In the genomic region with DNA sequence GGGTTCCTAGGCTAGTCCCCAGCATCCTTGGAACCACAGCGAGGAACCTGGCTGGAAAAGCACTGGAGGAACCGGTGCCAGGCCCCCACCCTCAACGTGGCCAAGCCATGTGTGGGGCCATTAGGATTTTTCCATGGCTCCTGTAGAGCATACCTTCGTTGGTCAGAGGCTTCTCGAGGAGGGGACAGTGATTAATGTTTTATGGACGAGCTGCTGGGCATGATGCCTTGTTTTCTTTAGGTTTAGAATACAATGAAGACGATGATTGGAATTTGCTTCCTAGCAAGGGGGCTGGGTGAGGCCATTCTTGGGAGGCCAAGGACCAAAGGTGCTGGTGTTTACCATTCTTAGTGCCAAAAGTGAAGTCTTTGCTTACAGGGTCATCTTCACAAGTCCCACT, we compare ENCODE assay signal across 26 mouse cellular contexts. TPM values are rescaled to one million over a fixed set of nuclear protein-coding genes. Genes with fewer than 3 reads are reported as not detected.
A peak's percentile ranks its signal among the peaks of the same experiment; 100 is the strongest.
DNase-seq lines count a peak whose midpoint lies in the region; ATAC-seq and TF ChIP-seq lines count a peak whose summit lies in the region.
"Had no signal": no experiment of that assay in that cellular context is flagged by ENCODE, and none has a peak within 500 bp of the region (broad histone marks: within the 10 kb centered on the region; RNA-seq: fewer than 3 reads in every experiment).

No protein-coding gene starts in this region.

- H3K27me3 ChIP-seq in forebrain, embryonic 11.5 days (ENCODE audit: control insufficient read depth, insufficient read depth, low read length), result no peaks in the 10 kb centered on the region
- H3K27me3 ChIP-seq in forebrain, embryonic 12.5 days, result no peaks in the 10 kb centered on the region
- no peaks in the 10 kb centered on the region for H3K27me3 ChIP-seq in kidney, adult 2 months (replicated peaks; ENCODE audit: control insufficient read depth, insufficient read depth, low read length)
- no peaks in the 10 kb centered on the region for H3K27me3 ChIP-seq in kidney, embryonic 16.5 days (ENCODE audit: insufficient read depth, low read length)
- H3K27me3 ChIP-seq: forebrain, embryonic 15.5 days; heart, embryonic 15.5 days had no signal

- H3K4me1 ChIP-seq in forebrain, embryonic 11.5 days (replicated peaks; ENCODE audit: control insufficient read depth, insufficient read depth, low read length), result no peaks in the 10 kb centered on the region
- no peaks in the 10 kb centered on the region for H3K4me1 ChIP-seq in forebrain, embryonic 12.5 days
- 0 out of 2 replicates have a peak, but pooled peaks cover 3% of the 10 kb centered on the region for H3K4me1 ChIP-seq in kidney, adult 2 months (ENCODE audit: control insufficient read depth, insufficient read depth, low read length)
- no peaks in the 10 kb centered on the region for H3K4me1 ChIP-seq in kidney, embryonic 16.5 days (ENCODE audit: insufficient read depth, low read length)
- H3K4me1 ChIP-seq: forebrain, embryonic 15.5 days; heart, embryonic 15.5 days had no signal

- H3K4me3 ChIP-seq in forebrain, embryonic 11.5 days (ENCODE audit: low read depth, low read length), result no peak overlapping the region
- H3K4me3 ChIP-seq in forebrain, embryonic 12.5 days (replicated peaks), result no peak overlapping the region
- H3K4me3 ChIP-seq in kidney, adult 2 months (ENCODE audit: insufficient read depth, low read depth, low read length), result no peak overlapping the region
- H3K4me3 ChIP-seq in kidney, embryonic 16.5 days (ENCODE audit: low read length), result no peak overlapping the region
- H3K4me3 ChIP-seq: embryonic facial prominence, embryonic 10.5 days; forebrain, embryonic 15.5 days; heart, embryonic 15.5 days; hindbrain, embryonic 10.5 days had no signal

- no peak overlapping the region for H3K4me2 ChIP-seq in forebrain, embryonic 11.5 days (ENCODE audit: low read depth, low read length, severe bottlenecking)
- no peak overlapping the region for H3K4me2 ChIP-seq in forebrain, embryonic 12.5 days
- no peak overlapping the region for H3K4me2 ChIP-seq in kidney, embryonic 16.5 days (replicated peaks; ENCODE audit: low read depth, low read length)
- H3K4me2 ChIP-seq: forebrain, embryonic 15.5 days; heart, embryonic 11.5 days; heart, embryonic 15.5 days; hindbrain, embryonic 14.5 days had no signal

- no peaks in the 10 kb centered on the region for H3K36me3 ChIP-seq in forebrain, embryonic 11.5 days (ENCODE audit: control insufficient read depth, insufficient read depth, low read length)
- no peaks in the 10 kb centered on the region for H3K36me3 ChIP-seq in forebrain, embryonic 12.5 days (replicated peaks)
- no peaks in the 10 kb centered on the region for H3K36me3 ChIP-seq in kidney, adult 2 months (ENCODE audit: control insufficient read depth, insufficient read depth, low read length)
- no peaks in the 10 kb centered on the region for H3K36me3 ChIP-seq in kidney, embryonic 16.5 days (ENCODE audit: insufficient read depth, low read length)
- H3K36me3 ChIP-seq: embryonic facial prominence, embryonic 10.5 days; forebrain, embryonic 15.5 days; heart, embryonic 15.5 days; hindbrain, embryonic 10.5 days had no signal

- no peak for TF ChIP-seq POLR2A in kidney, adult 2 months (IDR thresholded peaks at IDR 0.05; ENCODE audit: low read depth, low read length)

- TF ChIP-seq CTCF in kidney, adult 2 months (conservative IDR thresholded peaks at IDR 0.05; ENCODE audit: insufficient read depth, insufficient read length, low read depth, low read length), result no peak

- H3K9me3 ChIP-seq in forebrain, embryonic 11.5 days (ENCODE audit: control insufficient read depth, low read length), result no peaks in the 10 kb centered on the region
- H3K9me3 ChIP-seq in forebrain, embryonic 12.5 days, result 0 out of 2 replicates have a peak, but pooled peaks cover 5% of the 10 kb centered on the region
- no peaks in the 10 kb centered on the region for H3K9me3 ChIP-seq in kidney, embryonic 16.5 days (ENCODE audit: low read length)
- H3K9me3 ChIP-seq: forebrain, embryonic 15.5 days; heart, embryonic 15.5 days had no signal

- no peak overlapping the region for H3K27ac ChIP-seq in forebrain, embryonic 11.5 days (ENCODE audit: low read depth, low read length)
- no peak overlapping the region for H3K27ac ChIP-seq in forebrain, embryonic 12.5 days
- no peak overlapping the region for H3K27ac ChIP-seq in kidney, adult 2 months (ENCODE audit: insufficient read depth, low read depth, low read length)
- no peak overlapping the region for H3K27ac ChIP-seq in kidney, embryonic 16.5 days (ENCODE audit: low read length)
- H3K27ac ChIP-seq: embryonic facial prominence, embryonic 10.5 days; forebrain, embryonic 15.5 days; heart, embryonic 15.5 days; hindbrain, embryonic 10.5 days; hindbrain, embryonic 14.5 days had no signal

- 82% methylated on average over 7 of the region's 7 CpGs for WGBS in forebrain, embryonic 11.5 days
- WGBS in forebrain, embryonic 12.5 days, result 80% methylated on average over 7 of the region's 7 CpGs
- WGBS in kidney, adult 2 months, result 46% methylated on average over 7 of the region's 7 CpGs
- 54% methylated on average over 7 of the region's 7 CpGs for WGBS in kidney, embryonic 16.5 days

- DNase-seq in forebrain, embryonic 11.5 days (ENCODE audit: low spot score), result peak; percentile 37
- peak; percentile 68 for DNase-seq in kidney, adult 2 months
- peak; percentile 37 for DNase-seq in testis, postnatal 10 days (ENCODE audit: low spot score)
- DNase-seq in testis, postnatal 14 days (ENCODE audit: low spot score), result no peak
- DNase-seq: adrenal gland, postnatal 14 days; cerebellum, adult 11-12 months; cerebellum, adult 9-10 months; cerebellum, postnatal 36 days; gastrocnemius, postnatal 36 days; heart, adult 18-20 months had no signal

- ATAC-seq in forebrain, embryonic 11.5 days (replicated peaks; ENCODE audit: low FRiP score), result no peak
- ATAC-seq in forebrain, embryonic 12.5 days (ENCODE audit: low FRiP score), result no peak
- no peak for ATAC-seq in kidney, embryonic 16.5 days (ENCODE audit: low FRiP score, low TSS enrichment)
- no peak for ATAC-seq in granulocyte monocyte progenitor cell, adult 5-6 weeks (replicated peaks; ENCODE audit: poor library complexity, severe bottlenecking)
- ATAC-seq: activated CD4-positive, CD25-positive, alpha-beta regulatory T cell, adult 4 months; forebrain, embryonic 15.5 days had no signal

- H3K9ac ChIP-seq in forebrain, embryonic 11.5 days (ENCODE audit: low read length), result no peak overlapping the region
- no peak overlapping the region for H3K9ac ChIP-seq in forebrain, embryonic 12.5 days
- no peak overlapping the region for H3K9ac ChIP-seq in kidney, embryonic 16.5 days (replicated peaks; ENCODE audit: low read length)
- H3K9ac ChIP-seq: forebrain, embryonic 15.5 days; heart, embryonic 15.5 days; hindbrain, embryonic 14.5 days had no signal

RNA-seq across cellular contexts. Expression of a gene that starts 15.5 kb away (rescaled TPM):
- 0.61 and 0.92 TPM in 2 replicates for polyA plus RNA-seq in forebrain, embryonic 11.5 days (2014; fragmentation: Nextera tagmentation; extraction: Ambion mirVana)
- polyA plus RNA-seq in forebrain, embryonic 12.5 days (2016; fragmentation: Nextera tagmentation; extraction: Ambion mirVana), result 3.2 and 4.9 TPM in 2 replicates
- polyA plus RNA-seq in kidney, adult 2 months (2012; rRNA removed), result 1,148 and 1,467 TPM in 2 replicates
- polyA plus RNA-seq in kidney, embryonic 16.5 days (2015; fragmentation: Nextera tagmentation; extraction: Ambion mirVana), result 50.8 and 69.9 TPM in 2 replicates
- 0.45 and 1.1 TPM in 2 replicates for total RNA-seq in granulocyte monocyte progenitor cell, adult 5-6 weeks (2014; fragmentation: Nextera tagmentation)
- 1.8 and 3.4 TPM in 2 replicates for total RNA-seq in granulocyte monocyte progenitor cell, adult 5-6 weeks (2017)

RNA-seq across cellular contexts. Expression of a gene that starts 24.4 kb away (rescaled TPM):
- polyA plus RNA-seq in forebrain, embryonic 11.5 days (2014; fragmentation: Nextera tagmentation; extraction: Ambion mirVana), result not detected in 2 replicates
- polyA plus RNA-seq in forebrain, embryonic 12.5 days (2016; fragmentation: Nextera tagmentation; extraction: Ambion mirVana), result not detected in 2 replicates
- polyA plus RNA-seq in kidney, adult 2 months (2012; rRNA removed), result 0.36 and 0.61 TPM in 2 replicates
- polyA plus RNA-seq in kidney, embryonic 16.5 days (2015; fragmentation: Nextera tagmentation; extraction: Ambion mirVana), result 0.17 and 0.18 TPM in 2 replicates
- total RNA-seq in granulocyte monocyte progenitor cell, adult 5-6 weeks (2014; fragmentation: Nextera tagmentation), result not detected in 2 replicates
- total RNA-seq in granulocyte monocyte progenitor cell, adult 5-6 weeks (2017), result not detected in 2 replicates
- total RNA-seq: adrenal gland, adult 18-20 months; adrenal gland, postnatal 14 days; gastrocnemius, adult 8-10 months; gastrocnemius, postnatal 36 days; heart, adult 18-20 months; heart, postnatal 25 days; MEL had no signal
- polyA plus RNA-seq: activated CD4-positive, CD25-positive, alpha-beta regulatory T cell, adult 4 months; C2C12; embryonic facial prominence, embryonic 10.5 days; embryonic facial prominence, embryonic 14.5 days; forebrain, embryonic 15.5 days; heart, embryonic 11.5 days; heart, embryonic 15.5 days; hindbrain, embryonic 10.5 days; hindbrain, embryonic 14.5 days had no signal

Comparison
In these comparisons a context has a peak if more than half of its experiments do, and no peak if none do; other contexts are left out.
1. RNA of a gene that starts 15.5 kb away (polyA plus RNA-seq): 1,148 to 1,467 TPM in kidney, adult 2 months; 50.8 to 69.9 TPM in kidney, embryonic 16.5 days, 3.2 to 4.9 TPM in forebrain, embryonic 12.5 days and 0.61 to 0.92 TPM in forebrain, embryonic 11.5 days; every median in the first group is over 10 times any median in the second.